Mouse (Mus musculus): ENCODE data around the gene Tomm34.

Gene Tomm34

DNA sequence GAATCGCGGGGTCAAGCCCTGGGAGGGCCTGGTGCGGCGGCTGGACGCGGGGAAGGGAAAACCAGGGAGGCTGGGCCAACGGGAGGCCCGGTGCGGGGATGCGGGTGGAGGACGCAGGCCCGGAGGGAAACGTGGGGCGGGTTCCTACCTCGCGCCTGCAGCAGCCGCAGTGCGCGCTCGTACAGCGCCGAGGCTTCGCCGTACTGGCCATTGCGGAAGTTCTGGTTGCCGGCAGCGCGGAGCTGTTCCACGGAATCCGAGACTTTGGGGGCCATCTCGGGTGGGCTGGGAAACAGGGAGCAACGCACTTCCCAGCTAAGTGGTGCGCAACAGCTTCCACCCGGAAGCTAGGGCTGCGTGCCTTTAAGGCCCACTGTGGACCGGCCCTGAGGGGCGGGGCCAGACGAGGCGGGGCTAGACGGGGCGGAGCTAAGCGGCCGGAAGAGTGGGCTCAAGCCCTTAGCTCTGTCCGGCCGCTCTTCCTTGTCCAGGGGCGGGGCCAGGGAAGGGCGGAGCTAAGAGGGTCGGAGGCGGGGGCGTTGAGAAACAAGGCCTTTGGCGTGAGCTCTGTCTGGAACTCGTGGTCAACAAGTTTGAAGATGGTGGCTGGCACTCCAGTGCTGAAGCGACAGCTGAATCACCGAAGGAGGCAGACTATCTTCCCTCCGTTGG, at the start of gene Tomm34:
TSS of gene Tomm34 (minus strand) at position 405 of the 672 bp plus-strand sequence.
- DNase-seq = peak; percentile 97

GRCm38 (mm10) chr2:164119503-164119902, 48.5 kb upstream of the Tomm34 start:
- no peak for DNase-seq

DNA sequence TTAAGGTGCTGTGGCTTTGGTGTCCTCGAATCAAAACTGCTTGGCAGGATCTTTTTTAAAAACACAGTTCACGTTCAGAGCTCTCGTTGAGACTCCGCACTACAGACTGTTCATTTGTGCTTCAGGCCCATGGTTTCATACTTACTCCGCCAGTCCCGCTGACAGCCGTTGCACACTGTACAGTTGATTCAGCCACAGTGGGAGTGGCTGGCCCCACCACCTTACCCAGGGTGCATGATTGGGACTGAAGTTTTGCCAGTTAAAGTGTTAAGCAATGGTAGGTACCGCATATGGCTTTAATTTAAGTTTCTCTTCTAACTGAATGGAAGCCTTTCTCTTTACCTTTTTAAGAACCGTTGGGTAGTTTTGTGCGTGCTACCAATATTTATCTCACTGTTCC, 44.6 kb upstream of the Tomm34 start:
- DNase-seq = no peak

DNA sequence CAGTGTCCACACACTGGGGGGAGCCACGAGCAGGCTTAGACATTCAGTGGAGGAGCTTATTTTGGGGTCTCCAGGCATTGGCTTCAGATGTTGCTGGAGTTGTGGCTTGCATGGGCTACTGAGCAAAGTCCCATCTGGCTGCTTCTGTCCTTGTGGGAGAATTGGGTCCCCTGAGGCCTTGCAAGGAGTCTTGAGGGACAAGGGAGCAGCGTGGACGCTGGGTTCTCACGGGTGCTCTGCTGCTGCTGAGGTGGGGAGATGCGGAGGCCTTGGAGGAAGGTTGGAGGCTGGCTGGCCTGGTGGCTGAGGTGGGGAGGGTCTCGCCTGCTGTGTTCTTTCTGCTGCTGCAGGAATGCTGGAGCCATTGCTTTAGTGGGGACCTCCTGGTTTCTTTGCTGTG, 43.1 kb upstream of the Tomm34 start:
- DNase-seq = no peak

DNA sequence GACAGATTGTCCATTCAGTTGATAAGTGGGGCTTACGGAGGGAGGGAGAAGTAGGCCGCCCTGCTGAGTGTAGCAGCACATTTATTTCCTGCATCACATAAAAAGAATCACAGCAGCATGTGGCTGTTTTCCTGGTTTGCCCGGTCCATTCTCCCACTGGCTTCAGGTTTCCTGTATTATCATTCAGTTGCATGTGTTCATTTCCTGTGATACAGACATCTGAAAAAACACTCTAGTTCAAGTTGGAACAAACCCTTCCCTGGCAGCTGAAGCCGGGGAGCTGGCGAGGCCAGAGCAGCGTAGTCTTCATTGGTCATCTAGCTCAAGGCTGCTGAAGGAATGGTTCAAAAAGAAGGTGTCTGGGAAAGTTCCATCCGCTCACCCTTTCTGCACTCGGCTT, 40.6 kb upstream of the Tomm34 start:
- DNase-seq = no peak

- no peak for DNase-seq
Observed at GRCm38 (mm10) chr2:164108501-164108900, 37.5 kb upstream of the Tomm34 start.

GRCm38 (mm10) chr2:164107125-164107874, 36.3 kb upstream of the Tomm34 start:
- DNase-seq = no peak

DNA sequence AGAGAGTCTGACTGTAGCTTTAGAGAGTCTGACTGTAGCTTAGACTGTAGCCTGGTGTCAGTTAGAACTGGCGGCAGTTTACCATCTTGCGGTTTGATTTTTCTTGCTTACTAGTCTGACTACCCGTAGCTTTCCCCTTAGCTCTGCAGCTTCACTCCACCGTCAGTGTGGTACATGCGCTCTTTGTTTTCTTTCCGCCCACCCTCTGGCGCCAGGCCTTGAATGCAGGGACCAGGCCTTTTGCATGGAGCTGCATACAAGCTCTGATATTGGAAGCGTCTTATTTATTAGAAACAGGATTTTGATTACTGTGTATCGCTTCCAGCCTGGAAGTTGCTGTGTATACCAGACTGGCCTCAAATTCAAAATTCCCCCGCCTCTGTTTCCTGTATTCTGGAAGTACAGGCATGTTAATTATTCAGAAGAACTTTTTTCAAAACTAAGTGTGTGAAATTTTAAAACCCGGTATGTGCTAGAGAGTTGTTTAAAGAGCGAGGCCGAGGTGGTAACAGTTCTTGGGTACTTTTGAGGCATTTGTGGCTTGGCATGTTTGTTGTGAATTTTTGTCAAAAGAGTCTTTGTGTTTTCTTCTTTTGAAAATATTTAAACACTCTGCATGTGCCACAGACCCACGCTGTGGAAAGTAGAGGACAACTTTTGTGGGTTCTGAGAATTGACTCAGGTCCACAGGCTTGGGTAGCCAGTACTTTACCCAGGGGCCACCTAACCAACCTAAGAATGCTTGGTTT, 35.5 kb upstream of the Tomm34 start:
- no peak for DNase-seq

DNA sequence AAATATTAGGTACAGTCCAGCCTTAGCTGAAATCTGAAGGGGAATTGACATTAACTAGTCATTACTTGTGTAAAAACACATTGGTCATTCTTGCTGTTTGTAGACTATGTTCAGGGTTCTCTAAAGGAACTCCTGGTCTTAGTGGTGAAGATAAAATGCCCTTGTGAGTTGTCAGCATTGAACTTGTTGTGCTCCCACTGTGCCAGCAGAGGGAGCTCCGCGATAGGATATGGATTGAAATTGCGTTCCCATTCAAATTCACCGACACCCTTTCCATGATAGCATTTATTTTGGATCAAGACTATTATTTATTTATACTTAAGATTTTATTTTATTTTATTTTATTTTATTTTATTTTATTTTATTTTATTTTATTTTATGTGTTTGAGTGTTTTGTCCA, 32.5 kb upstream of the Tomm34 start:
- peak; percentile 75 for DNase-seq

GRCm38 (mm10) chr2:164102366-164102765, 31.4 kb upstream of the Tomm34 start:
- DNase-seq = no peak

GRCm38 (mm10) chr2:164101936-164102335, 31.0 kb upstream of the Tomm34 start:
- DNase-seq = no peak

DNA sequence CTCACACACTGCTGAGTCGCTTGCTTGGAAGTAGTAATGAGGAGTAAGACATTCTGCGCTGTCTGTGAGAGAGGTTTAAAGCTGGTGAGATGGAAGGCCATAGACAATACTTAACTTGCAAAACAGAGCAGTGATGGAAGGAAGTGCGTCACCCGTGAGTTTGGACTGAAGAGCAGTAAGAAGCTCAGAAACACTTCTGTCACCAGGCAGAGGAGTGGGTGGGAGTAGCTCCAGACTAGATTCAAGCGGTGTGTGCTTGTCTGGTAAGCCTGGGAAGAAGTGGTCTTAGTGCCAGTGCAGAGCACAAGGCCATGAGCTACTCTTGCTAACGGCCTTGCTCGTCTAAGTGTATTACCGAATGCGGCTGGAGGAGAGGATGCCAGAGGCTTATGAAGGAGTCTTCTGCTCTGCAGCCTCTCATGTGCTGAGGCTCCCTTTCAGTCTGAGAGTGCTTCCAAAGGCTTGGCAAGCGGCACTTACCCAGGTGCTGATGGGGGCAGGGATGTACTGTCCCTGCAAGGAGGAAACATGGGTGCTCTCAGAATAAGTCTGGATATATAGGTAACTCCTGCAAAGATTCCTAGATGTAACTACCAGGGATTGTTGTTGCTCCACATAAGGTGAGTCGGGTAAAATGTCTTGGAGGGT, 27.8 kb upstream of the Tomm34 start:
- no peak for DNase-seq

- no peak for DNase-seq
Observed at GRCm38 (mm10) chr2:164094152-164094551, 23.2 kb upstream of the Tomm34 start.

DNA sequence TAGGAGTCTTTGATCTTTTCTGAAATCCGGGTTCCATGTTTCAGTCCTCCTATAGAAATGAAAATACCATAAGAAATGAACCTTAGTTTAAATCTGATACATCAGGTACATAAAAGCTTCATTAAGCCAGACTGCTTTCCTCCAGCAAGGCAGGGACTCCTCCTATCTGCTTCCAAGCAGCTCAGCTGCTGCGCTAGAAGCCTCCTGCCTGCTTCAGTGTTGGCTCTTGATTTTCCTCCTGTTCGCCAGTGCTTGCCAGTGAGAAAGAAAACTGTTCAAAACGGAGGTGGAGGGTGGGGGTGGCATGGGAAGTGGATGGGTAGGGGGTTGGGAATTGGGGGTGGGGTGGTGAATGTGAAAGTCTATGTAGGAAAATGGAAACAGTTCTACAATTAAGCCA, 18.5 kb upstream of the Tomm34 start:
- DNase-seq = no peak

GRCm38 (mm10) chr2:164087416-164088017, 16.5 kb upstream of the Tomm34 start:
- no peak for DNase-seq

GRCm38 (mm10) chr2:164084342-164084700, 13.4 kb upstream of the Tomm34 start:
- peak; percentile 25 for DNase-seq

GRCm38 (mm10) chr2:164083609-164084341, 12.8 kb upstream of the Tomm34 start:
- peak; percentile 59 for DNase-seq

GRCm38 (mm10) chr2:164082175-164082574, 11.2 kb upstream of the Tomm34 start:
- no peak for DNase-seq

DNA sequence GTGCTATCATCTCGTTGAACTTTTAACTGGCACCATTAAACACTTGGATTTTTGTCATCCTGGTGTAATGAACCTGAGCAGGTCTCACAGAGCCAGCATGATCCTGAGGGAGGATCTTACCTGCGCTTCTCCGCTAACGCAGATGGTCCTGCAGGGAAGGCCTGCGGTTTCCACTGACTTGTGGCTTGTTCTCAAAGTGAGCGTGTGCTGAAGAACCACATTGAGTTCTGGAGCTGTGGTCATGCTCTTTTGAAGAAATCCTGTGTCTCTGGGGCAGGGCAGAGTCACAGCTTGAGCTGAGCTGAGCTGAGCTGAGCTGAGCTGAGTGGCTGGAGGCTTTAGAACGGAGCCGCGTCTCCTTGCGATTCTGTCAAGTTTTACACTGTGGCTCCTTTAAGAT, 10.6 kb upstream of the Tomm34 start:
- no peak for DNase-seq

- DNase-seq = no peak
Observed at GRCm38 (mm10) chr2:164079488-164079887, 8.5 kb upstream of the Tomm34 start.

DNA sequence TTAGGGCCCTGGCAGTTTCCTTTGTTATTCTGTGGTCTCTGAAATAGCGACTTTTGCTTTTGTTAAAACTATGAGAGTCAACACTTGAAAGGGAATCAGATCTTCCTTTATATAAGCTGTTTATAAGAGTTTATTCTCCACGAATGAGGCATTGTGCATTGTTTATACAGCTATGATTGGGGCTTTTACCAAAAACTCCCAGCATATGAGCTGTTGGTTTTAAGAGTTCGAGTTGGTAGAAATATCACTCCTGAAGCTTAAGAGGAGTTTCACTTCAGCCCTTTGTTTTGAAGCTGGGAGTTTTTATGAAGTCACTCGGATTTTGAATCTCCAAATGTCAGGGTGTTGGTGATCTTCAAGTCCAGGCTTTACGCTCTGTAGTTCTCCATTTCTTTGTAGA, 6.9 kb upstream of the Tomm34 start:
- no peak for DNase-seq

DNA sequence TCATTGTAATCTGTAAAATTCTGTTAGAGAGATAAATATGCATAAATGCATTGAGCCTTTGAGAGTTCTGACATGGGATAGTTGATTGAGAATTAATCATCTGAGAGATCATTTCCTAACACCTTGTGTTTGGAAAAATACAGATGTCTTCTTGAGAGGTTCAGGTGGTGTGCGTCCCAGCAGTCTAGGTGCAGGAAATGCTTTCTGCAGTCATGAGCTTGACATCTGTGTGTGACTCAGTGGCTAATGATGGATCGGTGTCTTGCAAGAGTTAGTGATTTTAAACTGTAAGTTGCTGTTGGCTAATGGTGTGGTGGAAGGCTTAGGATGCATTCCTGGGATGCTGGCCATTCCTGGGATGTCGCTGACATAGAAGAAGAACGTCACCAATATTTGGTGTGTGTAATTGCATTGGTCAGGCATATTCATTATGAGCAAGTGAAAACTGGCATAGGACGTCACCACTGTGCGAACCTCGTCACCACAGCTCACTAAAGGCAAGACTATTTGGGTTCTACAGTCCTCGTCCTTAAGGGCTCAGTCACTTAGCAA, 6.0 kb upstream of the Tomm34 start:
- no peak for DNase-seq

Measured in lung, postnatal 14 days (tissue).